Mouse (Mus musculus) layer of hippocampus, adult 11-12 months (tissue): ENCODE results near the gene 1110008P14Rik.

Source experiments
- DNase-seq: peaks from one replicate; pipeline ENCODE4 v3.0.0; 2022; ENCODE audit warnings: low spot score

1110008P14Rik gene

GRCm38 (mm10) chr2:32381775-32382223 is at the start of gene 1110008P14Rik:
TSS of gene 1110008P14Rik (minus strand) at chr2:32381938.
- peak; percentile 92 for DNase-seq

GRCm38 (mm10) chr2:32430701-32431676 is 49.3 kb upstream of the 1110008P14Rik start:
- peak; percentile 90 for DNase-seq

DNA sequence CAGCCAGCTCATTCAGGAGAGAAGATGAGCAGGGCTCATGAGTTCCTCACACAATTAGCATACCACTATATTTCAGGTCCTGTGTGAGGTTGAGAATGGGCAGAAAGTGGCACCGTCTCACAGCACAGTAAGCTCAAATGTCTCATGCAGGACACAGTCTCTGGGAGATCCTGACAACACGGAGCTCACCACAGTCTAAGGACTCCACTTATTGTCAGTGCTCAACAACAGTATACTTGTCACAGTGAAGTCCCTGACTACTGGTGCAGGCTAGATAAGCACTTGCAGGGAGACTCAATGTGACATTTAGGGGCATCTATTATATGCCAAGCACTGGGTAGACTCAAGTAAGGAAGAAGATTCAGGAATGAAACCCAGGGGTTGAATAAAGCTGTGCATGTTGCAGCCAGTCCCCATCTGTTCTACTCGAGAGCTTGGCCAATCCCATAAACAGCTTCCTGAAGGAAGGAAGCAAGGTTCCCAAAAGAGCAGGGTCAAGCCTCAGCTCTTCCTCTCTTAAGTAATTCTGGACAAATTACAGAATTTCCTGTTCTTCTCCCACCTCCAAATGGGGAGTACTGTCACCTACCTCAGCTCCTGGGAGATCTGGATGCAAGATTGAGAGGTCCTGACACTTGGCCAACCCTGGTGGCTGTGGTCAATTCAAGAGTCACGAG is 47.6 kb upstream of the 1110008P14Rik start:
- DNase-seq = no peak

DNA sequence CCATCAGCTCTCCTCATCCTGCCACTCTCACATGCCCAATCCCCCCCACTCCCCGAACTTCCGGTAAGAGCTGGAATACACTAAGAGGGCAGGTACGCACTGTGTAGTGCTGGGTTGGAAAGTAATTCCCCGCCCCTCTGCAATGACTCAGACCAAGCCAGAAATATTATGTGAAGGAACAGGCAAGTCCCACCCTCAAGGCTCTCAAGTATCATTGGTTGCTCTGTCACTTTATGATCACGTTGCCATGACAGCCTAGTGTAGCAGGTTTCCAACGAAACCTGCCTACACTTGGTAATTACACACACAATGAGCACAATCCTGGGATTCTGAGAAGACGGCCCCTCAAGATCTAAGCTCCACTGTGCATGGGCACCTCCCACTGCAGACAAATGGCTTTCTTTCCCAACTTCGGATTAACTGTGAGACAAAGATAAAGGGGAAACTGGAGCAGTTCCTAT is 46.6 kb upstream of the 1110008P14Rik start:
- DNase-seq = peak; percentile 53

GRCm38 (mm10) chr2:32427720-32428119 is 46.0 kb upstream of the 1110008P14Rik start:
- no peak for DNase-seq

DNA sequence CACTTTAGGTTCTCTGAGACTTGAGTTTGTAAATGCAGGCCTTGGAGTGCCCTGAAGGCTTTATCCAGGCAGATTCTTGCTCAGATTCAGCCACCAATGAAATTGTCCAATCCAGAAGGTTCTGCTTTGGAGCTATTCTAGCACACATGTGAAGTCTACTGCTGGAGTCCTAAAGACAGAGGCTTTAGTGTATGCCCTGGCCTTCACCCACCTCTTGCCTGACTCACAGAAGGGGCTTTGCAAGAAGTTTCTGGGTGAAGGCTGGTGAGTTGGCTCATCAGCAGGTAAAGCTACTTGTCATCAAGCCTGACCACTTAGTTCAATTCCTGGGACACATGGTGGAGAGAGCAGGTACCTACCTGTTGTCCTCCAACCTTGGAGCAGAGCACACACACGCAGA is 44.4 kb upstream of the 1110008P14Rik start:
- DNase-seq = no peak

DNA sequence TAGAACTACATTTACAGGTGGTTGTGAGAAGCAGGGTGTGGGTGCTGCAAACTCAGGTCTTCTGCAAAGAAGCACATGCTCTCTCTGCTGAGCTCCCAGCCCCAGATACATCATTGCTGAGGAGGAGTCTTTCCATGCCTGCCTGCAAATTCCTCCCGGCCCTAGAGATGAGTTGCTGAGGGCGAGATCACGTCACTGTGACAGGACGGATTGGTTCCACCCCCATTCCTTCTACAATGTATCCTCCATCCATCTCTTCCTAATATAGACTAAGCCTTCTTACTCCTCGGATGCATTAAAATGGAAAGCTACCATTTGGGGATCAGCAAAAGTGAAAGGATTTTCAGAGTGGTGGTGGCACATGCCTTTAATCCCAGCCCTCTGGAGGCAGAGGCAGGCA is 43.8 kb upstream of the 1110008P14Rik start:
- no peak for DNase-seq

- no peak for DNase-seq
Measured at GRCm38 (mm10) chr2:32424796-32425195, 43.1 kb upstream of the 1110008P14Rik start.

DNA sequence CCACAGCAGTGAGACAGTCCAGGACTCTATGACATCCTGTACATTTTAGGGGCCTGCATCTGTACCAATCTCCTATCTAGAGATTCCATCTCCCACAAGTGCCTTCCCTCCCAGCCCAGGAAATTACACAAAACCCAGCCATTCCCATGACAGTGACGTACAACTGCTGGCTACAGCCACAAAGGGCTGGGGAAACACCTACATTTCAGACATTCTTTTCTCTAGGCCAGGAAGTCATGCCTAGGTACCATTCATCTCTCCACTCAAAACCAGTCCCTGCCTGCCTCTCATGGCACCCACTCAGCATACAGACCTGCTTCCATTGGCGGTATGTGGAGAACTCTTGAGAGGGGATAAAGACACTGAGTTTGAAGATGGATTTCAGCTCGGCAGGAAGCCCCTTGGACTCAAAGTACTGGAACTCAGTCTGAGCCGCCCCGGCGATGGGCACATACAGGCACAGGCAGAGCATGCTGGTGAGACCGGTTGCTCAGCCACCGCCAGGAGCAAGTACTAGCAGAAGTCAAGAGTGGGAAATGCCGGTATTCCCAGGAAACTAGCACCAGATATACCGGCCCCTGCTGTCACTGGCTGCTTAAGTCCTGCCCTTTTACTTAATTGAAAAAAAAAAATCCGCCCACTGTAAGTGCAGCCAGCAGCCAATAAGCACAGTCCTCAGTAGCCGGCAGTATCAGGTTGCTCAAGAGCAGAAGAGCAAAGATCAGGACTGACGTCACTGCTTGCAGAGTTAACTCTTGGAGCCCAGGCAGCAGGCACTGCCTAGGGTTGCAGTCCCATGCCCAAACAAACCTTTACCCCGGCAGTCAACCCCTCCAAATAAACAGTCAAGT is 42.0 kb upstream of the 1110008P14Rik start:
- peak; percentile 32 for DNase-seq

GRCm38 (mm10) chr2:32421851-32422251 is 40.1 kb upstream of the 1110008P14Rik start:
- DNase-seq = no peak

GRCm38 (mm10) chr2:32420647-32421046 is 38.9 kb upstream of the 1110008P14Rik start:
- no peak for DNase-seq

GRCm38 (mm10) chr2:32420066-32420608 is 38.4 kb upstream of the 1110008P14Rik start:
- DNase-seq = no peak

DNA sequence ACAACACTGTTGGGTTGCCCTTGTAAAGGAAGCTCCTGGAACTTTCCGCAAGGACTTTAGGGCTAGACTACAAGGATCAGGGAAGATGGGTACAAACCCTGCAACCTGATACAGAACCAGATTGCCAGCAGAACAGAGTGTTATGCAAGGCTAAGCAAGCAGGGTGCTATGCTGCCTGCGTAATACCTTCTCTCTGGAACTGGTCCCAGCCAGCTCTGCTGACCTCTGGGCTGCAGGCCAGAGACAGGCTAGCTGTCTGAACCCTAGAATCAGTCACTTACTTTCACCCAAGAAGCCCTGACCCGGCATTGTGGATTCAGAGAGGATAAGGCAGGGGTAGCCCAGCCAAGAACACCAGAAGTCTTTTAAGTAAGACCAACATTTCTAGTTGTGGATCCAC is 37.6 kb upstream of the 1110008P14Rik start:
- DNase-seq = no peak

DNA sequence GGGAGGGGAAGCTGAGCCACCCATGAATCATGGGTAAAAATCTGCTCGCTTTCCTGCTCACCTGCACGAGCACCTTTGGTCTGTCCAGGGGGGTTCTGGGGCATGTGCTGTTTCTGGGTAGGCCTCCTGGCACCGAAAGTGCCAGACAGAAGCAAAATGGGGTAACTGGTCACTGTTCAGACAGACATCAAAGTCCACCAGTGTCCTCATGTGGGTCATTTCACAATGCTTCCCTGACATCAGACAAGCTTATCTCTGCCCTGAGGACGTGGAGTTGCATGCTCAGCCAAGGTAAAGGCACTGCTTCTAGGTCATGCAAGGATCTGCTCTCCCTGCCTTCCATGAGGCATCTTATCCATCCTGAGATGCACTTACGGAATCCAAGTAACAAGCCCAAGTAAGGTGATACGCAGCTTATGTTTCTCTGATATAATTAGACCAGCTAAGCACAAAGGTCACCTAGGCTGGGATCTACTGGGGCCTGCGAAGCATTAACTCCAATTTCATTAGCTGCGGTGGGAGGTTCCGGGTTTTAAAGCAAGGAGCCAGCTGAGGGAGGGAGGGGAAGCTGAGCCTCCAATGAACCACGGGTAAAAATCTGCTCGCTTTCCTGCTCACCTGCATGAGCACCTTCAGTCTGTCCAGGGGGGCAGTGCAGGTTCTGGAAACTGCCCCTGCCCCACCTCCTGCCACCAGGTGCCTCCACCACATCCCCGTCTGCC is 36.9 kb upstream of the 1110008P14Rik start:
- no peak for DNase-seq

DNA sequence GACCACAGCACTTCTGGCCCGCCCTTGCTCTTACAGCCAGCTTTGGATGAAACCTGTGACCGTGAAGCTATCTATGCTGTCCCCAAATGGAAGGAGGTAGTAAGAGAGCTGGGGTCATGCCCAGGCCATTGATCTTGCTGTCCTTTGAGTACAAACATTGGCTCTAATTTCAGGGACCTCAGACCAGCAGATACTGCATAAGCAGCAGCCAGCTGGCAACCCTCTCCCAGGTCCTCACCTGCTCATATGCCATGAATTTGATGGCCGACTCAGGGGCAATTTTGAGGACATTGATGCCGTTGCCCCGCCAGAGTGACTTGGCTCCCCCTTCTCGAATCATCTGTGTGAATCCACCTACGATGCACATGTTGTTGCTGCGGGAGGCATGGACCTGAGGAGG is 35.7 kb upstream of the 1110008P14Rik start:
- DNase-seq = no peak

DNA sequence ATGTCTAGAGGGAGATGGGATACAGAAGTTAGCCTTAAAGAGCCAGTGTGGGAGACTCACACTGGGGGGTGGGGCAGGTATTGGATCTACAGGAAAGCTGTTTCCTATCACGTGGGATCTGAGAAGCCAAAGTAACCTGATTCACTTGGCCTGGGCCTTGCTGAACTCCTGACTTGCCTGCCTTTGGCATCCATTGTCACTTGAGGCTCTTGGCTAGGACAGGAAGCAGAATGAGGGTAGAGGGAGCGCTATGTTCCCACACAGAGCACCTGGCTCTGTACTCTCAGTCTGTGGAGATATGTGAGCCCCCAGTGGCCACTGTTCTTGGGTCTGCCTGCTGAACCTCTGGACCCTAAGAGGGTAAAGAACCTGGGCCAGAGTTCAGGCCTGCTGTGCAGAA is 34.8 kb upstream of the 1110008P14Rik start:
- DNase-seq = no peak

DNA sequence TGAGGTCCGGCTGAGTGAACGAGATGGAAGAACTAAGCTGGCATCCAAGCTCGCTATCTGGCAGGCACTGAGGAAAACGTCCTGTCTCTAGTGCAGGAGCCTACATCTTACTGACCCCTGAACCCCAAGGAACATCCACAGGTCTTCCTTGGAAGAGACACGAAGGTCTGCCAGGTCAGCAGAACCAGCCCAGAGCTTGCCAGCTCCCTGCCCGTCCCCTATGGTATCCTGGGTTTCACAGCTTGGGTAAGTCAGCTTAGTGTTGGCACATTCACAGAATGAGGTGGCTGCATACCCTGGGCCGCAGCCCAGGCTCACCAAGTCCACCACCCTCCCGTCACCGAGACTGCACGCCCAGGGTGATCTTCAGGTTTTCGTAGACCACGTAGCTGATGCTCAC is 34.1 kb upstream of the 1110008P14Rik start:
- no peak for DNase-seq

- DNase-seq = no peak
Measured at GRCm38 (mm10) chr2:32413936-32414335, 32.2 kb upstream of the 1110008P14Rik start.

DNA sequence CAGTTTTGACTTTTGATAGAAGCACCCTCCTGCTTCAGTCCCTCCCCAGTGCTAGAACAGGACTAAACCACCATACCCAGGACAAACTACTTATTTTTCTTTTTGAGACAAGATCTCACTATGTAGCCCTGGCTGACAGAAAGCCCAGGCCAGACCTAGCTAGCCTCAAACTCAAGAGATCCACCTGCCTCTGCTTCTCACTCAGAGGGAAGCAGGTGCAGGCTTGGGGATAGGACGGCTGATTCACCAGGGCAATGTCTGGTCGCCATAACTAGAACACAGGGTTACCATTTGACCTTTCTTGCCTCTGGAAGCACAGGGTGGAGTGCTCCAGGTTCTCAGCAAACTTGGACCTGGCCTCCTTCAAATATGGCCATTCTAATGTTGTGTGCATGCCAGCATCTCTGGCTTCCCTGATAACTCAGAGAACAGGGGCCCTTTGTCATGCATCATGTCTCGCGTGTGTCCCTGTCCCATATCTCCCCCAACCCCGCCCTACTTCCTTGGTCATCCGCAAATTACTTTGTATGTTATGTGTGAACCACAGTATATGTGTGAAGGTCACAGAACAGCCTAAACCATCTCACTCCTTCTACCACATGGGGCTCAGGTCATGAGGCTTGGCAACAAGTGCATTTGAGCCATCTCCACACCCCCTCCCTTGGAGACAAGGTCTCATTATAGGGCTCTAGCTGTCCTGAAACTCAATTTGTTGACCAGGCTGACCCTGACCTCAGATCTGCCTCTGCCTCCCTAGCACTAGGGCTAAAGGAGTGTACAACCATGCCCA is 31.2 kb upstream of the 1110008P14Rik start:
- no peak for DNase-seq

DNA sequence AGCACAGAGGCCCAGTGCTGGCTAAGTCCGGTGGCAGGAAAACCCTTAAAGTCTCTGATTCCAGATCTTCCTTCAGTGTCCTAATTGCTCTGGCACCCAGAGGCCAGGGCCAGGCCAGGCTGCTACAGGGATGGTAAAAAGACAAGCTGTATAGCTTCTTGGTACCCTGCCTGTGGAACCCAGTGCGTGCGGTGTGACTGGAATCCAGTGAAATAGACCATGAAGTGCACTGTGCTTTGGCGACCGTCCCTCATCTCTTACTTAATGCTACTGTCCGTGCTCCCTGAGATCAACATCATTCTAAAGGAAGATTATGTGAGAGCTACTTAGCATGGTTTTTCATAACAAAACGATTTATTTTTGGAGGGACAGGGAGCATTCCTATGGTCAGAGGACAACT is 29.7 kb upstream of the 1110008P14Rik start:
- no peak for DNase-seq
